Mouse (Mus musculus) spleen, postnatal 4 days (tissue): ENCODE data around the gene Olfr725.

Experiments
- DNase-seq, 2 experiments: peaks; one replicate each; pipeline ENCODE4 v3.0.0; 2022; ENCODE audit warnings: low spot score in 2 of 2

Gene Olfr725

GRCm38 (mm10) chr14:50040275-50040674, at the start of gene Olfr725:
Olfr725 (minus strand) TSS chr14:50040375.
- DNase-seq = no peak

GRCm38 (mm10) chr14:50062733-50063104, 22.5 kb upstream of the Olfr725 start:
- no peak for DNase-seq

- peak; percentile 35 to 70 for DNase-seq
These were observed 22.0 kb upstream of the Olfr725 start for GRCm38 (mm10) chr14:50061955-50062732.

GRCm38 (mm10) chr14:50061590-50061954, 21.4 kb upstream of the Olfr725 start:
- DNase-seq = peak in 1 of 2 experiments; percentile 65

- DNase-seq = no peak
These were observed 21.0 kb upstream of the Olfr725 start for GRCm38 (mm10) chr14:50061179-50061578.

- no peak for DNase-seq
These were observed 8.1 kb downstream of the Olfr725 start for GRCm38 (mm10) chr14:50032041-50032440.

GRCm38 (mm10) chr14:50031356-50031755, 8.8 kb downstream of the Olfr725 start:
- DNase-seq = no peak

GRCm38 (mm10) chr14:50026371-50026770, 13.8 kb downstream of the Olfr725 start:
- no peak for DNase-seq
